Mouse (Mus musculus): ENCODE data around the gene Olfr625-ps1. TPM values are rescaled to one million over a fixed set of nuclear protein-coding genes. Genes with fewer than 3 reads are reported as not detected.
"Not testable (repeated sequence)": the region's sequence is repeated elsewhere in the genome, so short reads cannot be mapped to it uniquely, and the experiment has no call there.

Gene Olfr625-ps1
- polyA plus RNA-seq (2015; fragmentation: Nextera tagmentation; extraction: Ambion mirVana), result not detected in 2 replicates

DNA sequence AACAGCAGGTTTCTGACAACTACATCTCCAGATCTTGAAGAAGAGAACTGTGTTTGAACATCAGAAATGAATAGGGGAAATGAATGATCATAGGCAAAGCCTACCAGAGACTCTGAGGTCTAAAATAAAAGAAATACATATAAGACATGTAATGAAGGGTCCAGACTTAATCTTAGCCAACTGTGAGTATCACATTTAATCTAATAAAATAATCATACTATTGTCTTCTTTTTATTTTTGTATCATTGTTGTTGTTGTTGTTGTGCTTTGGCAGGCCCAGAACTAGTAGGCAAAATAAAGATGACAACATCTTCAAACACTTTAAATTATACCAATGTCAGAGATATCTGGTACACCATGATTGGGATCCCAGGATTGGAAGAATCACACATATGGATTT lies at the start of gene Olfr625-ps1:
TSS of gene Olfr625-ps1 (plus strand) at position 301 of the 400 bp plus-strand sequence.
- H3K4me1 ChIP-seq (replicated peaks), result no peaks in the 10 kb centered on the region
- no peak within 1 kb of the TSS for H3K4me2 ChIP-seq
- no peak within 1 kb of the TSS for H3K27ac ChIP-seq (replicated peaks)
- no peaks in the 10 kb centered on the region for H3K36me3 ChIP-seq
- H3K27me3 ChIP-seq, result no peaks in the 10 kb centered on the region
- ATAC-seq (ENCODE audit: low read depth), result no peak
- H3K9me3 ChIP-seq, result no peaks in the 10 kb centered on the region
- no peak within 1 kb of the TSS for H3K4me3 ChIP-seq
- H3K9ac ChIP-seq, result no peak within 1 kb of the TSS

GRCm38 (mm10) chr7:103636795-103637194 lies 45.7 kb upstream of the Olfr625-ps1 start:
- no peaks in the 10 kb centered on the region for H3K36me3 ChIP-seq
- H3K9ac ChIP-seq, result no peak overlapping the region
- no peak overlapping the region for H3K4me3 ChIP-seq
- no peaks in the 10 kb centered on the region for H3K4me1 ChIP-seq (replicated peaks)
- no peaks in the 10 kb centered on the region for H3K27me3 ChIP-seq
- no peak overlapping the region for H3K4me2 ChIP-seq
- no peaks in the 10 kb centered on the region for H3K9me3 ChIP-seq
- no peak overlapping the region for H3K27ac ChIP-seq (replicated peaks)
- ATAC-seq (ENCODE audit: low read depth), result no peak

GRCm38 (mm10) chr7:103642602-103643001 lies 39.9 kb upstream of the Olfr625-ps1 start, which contains the start of gene Olfr622:
Gene Olfr622, minus strand, starts transcription at chr7:103642702.
- 78% methylated on average over 1 of the region's 1 CpGs for WGBS
- Histone ChIP-seq H3K4me3 (no peak within 1 kb of the TSS), H3K4me2 (no peak within 1 kb of the TSS), H3K9me3 (no peaks in the 10 kb centered on the region), H3K27me3 (no peaks in the 10 kb centered on the region), H3K9ac (no peak within 1 kb of the TSS), H3K4me1 (replicated peaks) (no peaks in the 10 kb centered on the region), H3K36me3 (no peaks in the 10 kb centered on the region), H3K27ac (replicated peaks) (no peak within 1 kb of the TSS)
- no peak for ATAC-seq (ENCODE audit: low read depth)

- Histone ChIP-seq H3K27me3 (no peaks in the 10 kb centered on the region), H3K4me1 (replicated peaks) (no peaks in the 10 kb centered on the region), H3K27ac (replicated peaks) (no peak overlapping the region), H3K36me3 (no peaks in the 10 kb centered on the region), H3K9ac (no peak overlapping the region), H3K9me3 (no peaks in the 10 kb centered on the region), H3K4me2 (no peak overlapping the region), H3K4me3 (no peak overlapping the region)
- 81% methylated on average over 4 of the region's 4 CpGs for WGBS
- no peak for ATAC-seq (ENCODE audit: low read depth)
These were observed 38.5 kb upstream of the Olfr625-ps1 start for GRCm38 (mm10) chr7:103644070-103644469.

GRCm38 (mm10) chr7:103663598-103663997 lies 18.9 kb upstream of the Olfr625-ps1 start, which contains the start of gene Olfr623:
Gene Olfr623, minus strand, starts transcription at chr7:103663698.
- no peaks in the 10 kb centered on the region for H3K27me3 ChIP-seq
- no peak within 1 kb of the TSS for H3K9ac ChIP-seq
- no peak for ATAC-seq (ENCODE audit: low read depth)
- H3K4me1 ChIP-seq (replicated peaks), result no peaks in the 10 kb centered on the region
- H3K27ac ChIP-seq (replicated peaks), result no peak within 1 kb of the TSS
- H3K9me3 ChIP-seq, result no peaks in the 10 kb centered on the region
- H3K4me2 ChIP-seq, result no peak within 1 kb of the TSS
- no peaks in the 10 kb centered on the region for H3K36me3 ChIP-seq
- H3K4me3 ChIP-seq, result no peak within 1 kb of the TSS

- WGBS, result 90% methylated on average over 2 of the region's 2 CpGs
- no peak within 1 kb of the TSS for H3K9ac ChIP-seq
- no peak within 1 kb of the TSS for H3K4me2 ChIP-seq
- H3K27me3 ChIP-seq, result no peaks in the 10 kb centered on the region
- no peaks in the 10 kb centered on the region for H3K4me1 ChIP-seq (replicated peaks)
- H3K4me3 ChIP-seq, result no peak within 1 kb of the TSS
- H3K27ac ChIP-seq (replicated peaks), result no peak within 1 kb of the TSS
- no peak for ATAC-seq (ENCODE audit: low read depth)
- no peaks in the 10 kb centered on the region for H3K36me3 ChIP-seq
- no peaks in the 10 kb centered on the region for H3K9me3 ChIP-seq
These were observed 11.4 kb upstream of the Olfr625-ps1 start, which contains the start of gene Olfr624 for GRCm38 (mm10) chr7:103671091-103671490. Gene Olfr624, minus strand, starts transcription at chr7:103671191.

GRCm38 (mm10) chr7:103699469-103699868 lies 16.9 kb downstream of the Olfr625-ps1 start:
- 95% methylated on average over 4 of the region's 4 CpGs for WGBS
- Histone ChIP-seq H3K4me1 (replicated peaks) (no peaks in the 10 kb centered on the region), H3K4me2 (no peak overlapping the region), H3K4me3 (no peak overlapping the region), H3K9me3 (no peaks in the 10 kb centered on the region), H3K9ac (no peak overlapping the region), H3K36me3 (no peaks in the 10 kb centered on the region), H3K27me3 (no peaks in the 10 kb centered on the region), H3K27ac (replicated peaks) (no peak overlapping the region)
- no peak for ATAC-seq (ENCODE audit: low read depth)

GRCm38 (mm10) chr7:103712024-103712423 lies 29.5 kb downstream of the Olfr625-ps1 start:
- Histone ChIP-seq H3K4me3 (no peak overlapping the region), H3K9me3 (no peaks in the 10 kb centered on the region), H3K27me3 (no peaks in the 10 kb centered on the region), H3K36me3 (no peaks in the 10 kb centered on the region), H3K9ac (no peak overlapping the region), H3K27ac (replicated peaks) (no peak overlapping the region), H3K4me1 (replicated peaks) (no peaks in the 10 kb centered on the region), H3K4me2 (no peak overlapping the region)
- WGBS, result 26% methylated on average over 2 of the region's 2 CpGs
- no peak for ATAC-seq (ENCODE audit: low read depth)

DNA sequence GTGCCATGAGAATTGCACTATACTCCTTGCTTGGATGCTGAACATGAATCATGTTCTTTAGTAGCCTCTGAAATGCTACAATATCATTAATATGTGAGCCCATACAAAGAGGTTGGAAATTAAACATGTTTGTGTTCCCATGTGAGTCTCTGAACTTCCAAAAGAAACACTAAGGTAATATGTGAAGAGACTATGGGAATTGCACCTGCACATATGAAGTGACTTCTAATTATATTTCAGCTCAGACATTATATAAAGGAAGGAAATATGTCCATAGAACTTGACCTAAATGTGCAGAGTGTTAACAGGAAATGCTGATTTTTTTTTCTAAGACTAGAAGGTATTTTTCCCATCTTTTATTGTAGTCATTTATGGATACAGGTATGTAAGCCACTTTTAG lies 31.9 kb downstream of the Olfr625-ps1 start, which contains the start of gene Olfr243:
TSS of gene Olfr243 (plus strand) at position 301 of the 400 bp plus-strand sequence.
- H3K4me1 ChIP-seq (replicated peaks), result no peaks in the 10 kb centered on the region
- no peaks in the 10 kb centered on the region for H3K9me3 ChIP-seq
- H3K27me3 ChIP-seq, result no peaks in the 10 kb centered on the region
- no peak within 1 kb of the TSS for H3K27ac ChIP-seq (replicated peaks)
- no peaks in the 10 kb centered on the region for H3K36me3 ChIP-seq
- H3K4me3 ChIP-seq, result no peak within 1 kb of the TSS
- H3K4me2 ChIP-seq, result no peak within 1 kb of the TSS
- ATAC-seq (ENCODE audit: low read depth), result no peak
- H3K9ac ChIP-seq, result no peak within 1 kb of the TSS

DNA sequence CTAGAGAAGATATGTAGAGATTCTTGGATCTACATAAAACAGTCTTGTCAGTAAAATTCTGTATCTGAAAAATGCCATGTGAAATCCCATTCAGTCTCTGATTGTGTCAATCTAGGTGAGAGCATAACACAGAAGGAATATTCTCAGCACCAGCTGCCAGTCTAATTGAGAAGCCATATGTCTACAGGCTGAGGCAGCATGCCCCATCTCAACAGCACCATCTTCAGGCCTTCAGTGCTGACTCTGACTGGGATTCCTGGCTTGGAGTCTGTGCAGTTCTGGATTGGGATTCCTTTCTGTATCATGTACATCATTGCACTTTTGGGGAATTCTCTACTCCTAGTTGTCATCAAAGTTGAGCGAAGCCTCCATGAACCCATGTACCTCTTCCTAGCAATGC lies 33.9 kb downstream of the Olfr625-ps1 start:
- not testable (repeated sequence) for H3K4me3 ChIP-seq; H3K4me1 ChIP-seq (replicated peaks); H3K27me3 ChIP-seq; H3K27ac ChIP-seq (replicated peaks); H3K9ac ChIP-seq; H3K36me3 ChIP-seq; ATAC-seq (ENCODE audit: low read depth); H3K4me2 ChIP-seq; H3K9me3 ChIP-seq
- 95% methylated on average over 1 of the region's 1 CpGs for WGBS

DNA sequence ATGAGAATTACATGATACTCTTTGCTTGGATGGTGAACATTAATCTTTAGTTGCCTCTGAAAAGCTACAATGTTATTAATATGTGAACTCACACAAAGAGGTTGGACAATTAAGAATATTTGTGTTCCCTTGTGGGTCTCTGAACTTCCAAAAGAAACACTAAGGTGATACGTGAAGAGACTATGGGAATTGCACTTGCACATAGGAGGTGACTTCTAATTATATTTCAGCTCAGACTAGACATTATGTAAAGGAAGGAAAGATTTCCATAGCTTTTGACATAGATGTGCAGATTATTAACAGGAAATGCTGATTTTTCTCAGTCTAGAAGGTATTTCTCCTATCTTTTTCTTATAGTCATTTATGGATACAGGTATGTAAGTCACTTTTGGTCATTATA lies 47.6 kb downstream of the Olfr625-ps1 start, which contains the start of gene Olfr628:
TSS of gene Olfr628 (plus strand) at position 301 of the 400 bp plus-strand sequence.
- Histone ChIP-seq H3K9me3 (no peaks in the 10 kb centered on the region), H3K4me3 (no peak within 1 kb of the TSS), H3K27ac (replicated peaks) (no peak within 1 kb of the TSS), H3K27me3 (no peaks in the 10 kb centered on the region), H3K9ac (no peak within 1 kb of the TSS), H3K4me2 (no peak within 1 kb of the TSS), H3K4me1 (replicated peaks) (no peaks in the 10 kb centered on the region), H3K36me3 (no peaks in the 10 kb centered on the region)
- WGBS, result 86% methylated on average over 1 of the region's 1 CpGs
- ATAC-seq (ENCODE audit: low read depth), result no peak
